Mouse (Mus musculus): ENCODE data around the gene Selenon.

GRCm38 (mm10) chr4:134494780-134495545 lies 57.0 kb downstream of the Selenon start:
- TF ChIP-seq CTCF (IDR thresholded peaks at IDR 0.05; ENCODE audit: low read depth, low read length) (no peak), POLR2A (IDR thresholded peaks at IDR 0.05; ENCODE audit: extremely low read depth, insufficient read depth, low read length) (no peak)
